Mouse (Mus musculus) neural tube, postnatal 0 days (tissue): ENCODE measurements around the gene Olfr1009. TPM values are rescaled to one million over a fixed set of nuclear protein-coding genes. Genes with fewer than 3 reads are reported as not detected.

Experiments used
- polyA plus RNA-seq: library from polyadenylated mRNA; unstranded; fragments of >200 nt; fragmentation: Nextera tagmentation; extraction: Ambion mirVana; gene quantifications from 2 replicates; pipeline ENCODE4 v1.2.1, GENCODE M21; 2015

Olfr1009 gene
- polyA plus RNA-seq = not detected in 2 replicates

DNA sequence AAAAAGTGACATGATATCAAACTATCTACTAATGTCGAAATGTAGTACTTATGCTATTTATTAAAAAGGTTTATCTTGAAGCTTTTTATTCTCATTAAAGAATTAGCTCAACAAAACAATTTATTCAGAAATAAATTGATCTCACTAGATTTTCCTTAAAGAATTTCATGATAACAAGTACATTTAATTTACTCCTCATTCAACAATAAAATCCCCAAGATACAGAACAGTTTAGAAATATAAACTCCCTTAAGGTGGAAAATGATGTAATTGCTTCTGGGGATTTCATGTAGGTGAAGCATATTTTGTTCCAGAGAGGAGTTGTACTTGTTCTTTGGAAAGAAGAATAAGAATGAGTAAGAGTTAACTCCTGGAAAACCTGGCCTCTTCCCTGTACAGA is at the start of gene Olfr1009:
Olfr1009 (plus strand) TSS at position 301 of the 400 bp plus-strand sequence.

DNA sequence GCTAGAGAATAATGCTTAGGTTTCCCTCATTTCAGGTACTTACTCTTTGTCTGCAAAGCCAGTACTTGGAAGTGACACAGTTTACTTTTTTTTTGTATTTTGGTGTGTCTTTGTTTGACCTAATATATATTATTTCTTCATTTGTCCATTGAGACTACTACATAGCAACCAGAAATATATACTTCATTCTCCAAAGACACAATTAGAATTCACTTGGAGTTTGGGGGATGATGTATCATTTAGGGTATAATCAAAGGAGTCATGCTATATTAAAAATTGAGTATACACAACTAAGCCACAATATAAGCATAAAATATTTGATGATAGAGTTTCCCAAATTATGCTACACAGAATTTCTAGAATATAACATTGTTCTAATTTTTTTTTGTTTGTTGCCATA is 36.6 kb upstream of the Olfr1009 start, which contains the start of gene Olfr1006:
Olfr1006 (minus strand) TSS at position 101 of the 400 bp plus-strand sequence.

DNA sequence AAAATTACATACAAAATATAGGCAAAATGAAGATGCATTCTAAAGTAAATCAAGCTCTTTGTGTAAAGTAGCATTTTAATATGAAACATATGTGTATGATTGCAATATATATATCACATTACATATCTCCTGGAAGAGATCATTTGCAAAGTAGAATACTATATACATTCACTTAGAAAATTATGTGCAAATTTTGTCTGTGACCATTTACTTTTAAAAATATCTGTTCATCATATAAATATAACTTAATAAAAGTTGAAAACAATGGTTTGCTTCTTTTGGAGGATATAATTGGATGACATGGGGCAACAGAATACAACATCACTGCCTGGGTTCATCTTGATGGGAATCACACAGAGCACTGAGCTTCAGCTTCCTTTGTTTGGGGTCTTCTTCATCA is 26.1 kb upstream of the Olfr1009 start, which contains the start of gene Olfr1008:
Olfr1008 (plus strand) TSS at position 301 of the 400 bp plus-strand sequence.

DNA sequence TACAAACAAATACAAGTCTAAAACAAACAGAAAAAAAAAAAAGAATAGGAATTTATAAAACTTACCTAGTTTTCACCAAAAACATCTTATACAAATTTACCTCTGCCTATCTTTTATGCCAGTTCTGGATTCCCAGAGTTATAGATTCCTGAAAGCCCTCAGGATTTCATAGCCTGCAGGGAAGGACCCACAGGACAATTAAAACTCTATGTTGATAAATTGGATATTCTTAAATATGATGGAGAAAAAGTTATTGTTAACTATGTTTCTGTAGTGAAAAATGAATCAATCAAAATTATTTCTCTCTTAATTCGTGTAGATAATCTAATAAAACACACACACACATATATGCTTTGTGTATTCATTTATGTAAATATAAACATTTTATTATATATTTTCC is 47.4 kb downstream of the Olfr1009 start, which contains the start of gene Olfr1012:
Olfr1012 (minus strand) TSS at position 101 of the 400 bp plus-strand sequence.

DNA sequence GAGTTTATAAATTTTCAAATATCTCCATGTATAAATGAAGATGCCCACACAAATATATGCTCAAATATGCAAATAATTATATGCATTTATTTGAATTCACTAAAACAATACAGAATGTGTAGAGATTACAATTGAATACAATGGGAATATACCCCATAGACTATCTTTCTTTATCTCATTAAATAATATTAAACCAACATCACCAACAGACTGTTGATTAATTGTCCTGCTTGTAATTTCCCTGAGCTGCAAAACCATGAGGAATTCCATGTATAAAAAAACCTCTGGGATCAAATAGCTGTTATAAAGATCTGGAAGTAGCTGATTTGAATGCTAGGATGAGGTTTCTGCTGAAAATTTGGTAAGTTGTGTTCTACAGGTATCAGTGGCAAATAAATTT is 51.6 kb downstream of the Olfr1009 start, which contains the start of gene Olfr1013:
Olfr1013 (plus strand) TSS at position 301 of the 400 bp plus-strand sequence.

DNA sequence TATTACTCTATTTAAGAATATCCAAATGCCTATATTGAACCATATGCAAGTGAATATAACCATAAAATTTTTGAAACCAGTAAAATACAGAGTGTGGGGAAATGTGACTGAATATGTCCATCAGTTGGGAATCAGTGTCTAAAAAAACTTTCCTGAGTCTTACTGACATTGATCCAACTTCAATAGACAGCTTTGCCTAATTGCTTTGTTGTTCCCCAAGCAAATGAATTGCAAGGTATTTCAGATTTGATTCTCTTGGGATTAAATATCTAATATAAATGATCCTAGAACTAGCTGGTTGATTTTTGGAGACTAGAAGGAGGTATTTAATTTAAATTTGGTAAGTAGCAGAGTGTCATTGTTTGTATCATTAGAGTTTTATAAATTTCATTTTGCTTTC is 57.2 kb downstream of the Olfr1009 start, which contains the start of gene Olfr1014:
Olfr1014 (plus strand) TSS at position 301 of the 400 bp plus-strand sequence.

Other genes starting within 250 kb of the Olfr1009 start
- gene 4833423E24Rik, start 196.4 kb upstream of the Olfr1009 start, polyA plus RNA-seq = 3.3 and 3.7 TPM in 2 replicates
- not detected in 2 replicates for gene Olfr996, start 136.2 kb upstream of the Olfr1009 start, polyA plus RNA-seq
- not detected in 2 replicates for gene Olfr998, start 126.5 kb upstream of the Olfr1009 start, polyA plus RNA-seq
- gene Olfr1000, start 103.5 kb upstream of the Olfr1009 start, polyA plus RNA-seq = not detected in 2 replicates
- not detected in 2 replicates for gene Olfr1002, start 64.7 kb upstream of the Olfr1009 start, polyA plus RNA-seq
- gene Olfr154, start 51.0 kb upstream of the Olfr1009 start, polyA plus RNA-seq = not detected in 2 replicates
- not detected in 2 replicates for gene Olfr1006, start 36.7 kb upstream of the Olfr1009 start, polyA plus RNA-seq
- gene Olfr1008, start 26.0 kb upstream of the Olfr1009 start, polyA plus RNA-seq = not detected in 2 replicates
- gene Olfr1012, start 47.3 kb downstream of the Olfr1009 start, polyA plus RNA-seq = not detected in 2 replicates
- not detected in 2 replicates for gene Olfr1013, start 51.7 kb downstream of the Olfr1009 start, polyA plus RNA-seq
- not detected in 2 replicates for gene Olfr1014, start 57.3 kb downstream of the Olfr1009 start, polyA plus RNA-seq
- gene Olfr1015, start 66.6 kb downstream of the Olfr1009 start, polyA plus RNA-seq = not detected in 2 replicates
- not detected in 2 replicates for gene Olfr1016, start 87.1 kb downstream of the Olfr1009 start, polyA plus RNA-seq
- gene Olfr1018, start 103.1 kb downstream of the Olfr1009 start, polyA plus RNA-seq = not detected in 2 replicates
- not detected in 2 replicates for gene Olfr1019, start 130.1 kb downstream of the Olfr1009 start, polyA plus RNA-seq
- not detected in 2 replicates for gene Olfr1020, start 131.6 kb downstream of the Olfr1009 start, polyA plus RNA-seq
- gene Olfr1022, start 153.2 kb downstream of the Olfr1009 start, polyA plus RNA-seq = not detected in 2 replicates
- not detected in 2 replicates for gene Olfr1023, start 170.2 kb downstream of the Olfr1009 start, polyA plus RNA-seq
- not detected in 2 replicates for gene Olfr1024, start 189.6 kb downstream of the Olfr1009 start, polyA plus RNA-seq
- not detected in 2 replicates for gene Olfr1025-ps1, start 199.8 kb downstream of the Olfr1009 start, polyA plus RNA-seq
- not detected in 2 replicates for gene Olfr1026, start 206.1 kb downstream of the Olfr1009 start, polyA plus RNA-seq
- gene Olfr1028, start 235.0 kb downstream of the Olfr1009 start, polyA plus RNA-seq = not detected in 2 replicates